Mouse (Mus musculus) liver, postnatal 0 days (tissue): ENCODE results near the gene Ly6g6f.

Experiments used
- CTCF ChIP-seq: sonication (generic); IDR thresholded peaks from 2 replicates; pipeline ENCODE4 v1.5.1; 2016; ENCODE audit warnings: antibody characterized with exemption, low read depth
- EP300 ChIP-seq: IDR thresholded peaks from 2 replicates; pipeline ENCODE4 v1.6.1; 2016; ENCODE audit warnings: antibody characterized with exemption, low read depth, mild to moderate bottlenecking

DNA sequence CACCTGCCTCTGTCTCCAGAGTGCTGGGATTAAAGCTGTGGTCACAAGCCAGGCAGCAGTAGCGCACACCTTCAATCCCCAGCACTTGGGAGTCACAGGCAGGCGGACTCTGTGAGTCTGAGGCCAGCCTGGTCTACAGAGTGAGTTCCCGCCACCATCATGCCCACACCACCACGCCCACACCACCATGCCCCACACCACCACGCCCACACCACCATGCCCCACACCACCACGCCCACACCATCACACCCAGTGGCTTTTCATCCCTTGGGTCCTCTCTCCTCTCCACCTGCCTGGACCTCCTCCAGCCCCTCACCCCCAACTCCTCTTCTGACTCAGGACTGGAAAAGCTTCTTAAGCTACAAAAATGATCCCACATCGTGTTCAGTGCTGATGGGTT is 53.5 kb downstream of the Ly6g6f start:
- TF ChIP-seq CTCF (no peak), EP300 (no peak)
